Mouse (Mus musculus): ENCODE data around the gene Mettl27. TPM values are rescaled to one million over a fixed set of nuclear protein-coding genes. Genes with fewer than 3 reads are reported as not detected.

Gene Mettl27
- 10.4 TPM for polyA plus RNA-seq (2014; fragmentation: Illumina TruSeq; extraction: RNeasy Lipid Tissue Mini Kit (QIAGEN cat#74804))

DNA sequence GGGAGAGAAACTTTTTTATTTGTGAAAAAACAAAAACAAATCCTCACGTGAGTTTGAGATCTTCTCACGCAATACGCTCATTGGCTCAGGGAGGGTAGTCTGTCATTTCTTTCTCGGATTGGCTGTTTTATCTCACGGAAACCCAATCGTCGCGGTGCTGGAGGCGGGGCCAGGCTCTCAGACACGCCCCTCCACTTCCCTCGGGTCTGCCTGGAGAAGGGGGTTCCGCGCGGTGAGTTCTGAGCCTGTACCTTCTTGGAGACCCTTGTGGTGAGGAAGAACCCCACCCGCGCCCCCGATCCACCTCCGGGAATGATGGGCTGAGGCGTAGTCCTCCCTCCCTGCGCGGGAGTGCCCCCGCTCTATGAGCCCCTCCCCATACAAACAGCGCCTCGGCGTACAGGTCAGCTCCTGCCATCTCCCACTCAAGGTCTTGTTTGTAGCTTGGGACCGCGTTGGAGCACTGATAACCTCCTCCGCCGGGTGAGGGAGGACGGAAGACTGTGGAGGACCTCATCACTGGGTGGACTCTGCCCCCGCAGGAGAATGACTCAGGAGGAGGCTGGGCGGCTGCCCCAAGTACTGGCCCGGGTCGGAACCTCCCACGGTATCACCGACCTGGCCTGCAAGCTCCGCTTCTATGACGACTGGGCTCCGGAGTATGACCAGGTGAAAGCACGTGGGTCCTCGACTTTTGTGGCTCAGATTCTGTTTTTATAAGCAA is at the start of gene Mettl27:
TSS of gene Mettl27 (plus strand) at position 190 of the 724 bp plus-strand sequence.

DNA sequence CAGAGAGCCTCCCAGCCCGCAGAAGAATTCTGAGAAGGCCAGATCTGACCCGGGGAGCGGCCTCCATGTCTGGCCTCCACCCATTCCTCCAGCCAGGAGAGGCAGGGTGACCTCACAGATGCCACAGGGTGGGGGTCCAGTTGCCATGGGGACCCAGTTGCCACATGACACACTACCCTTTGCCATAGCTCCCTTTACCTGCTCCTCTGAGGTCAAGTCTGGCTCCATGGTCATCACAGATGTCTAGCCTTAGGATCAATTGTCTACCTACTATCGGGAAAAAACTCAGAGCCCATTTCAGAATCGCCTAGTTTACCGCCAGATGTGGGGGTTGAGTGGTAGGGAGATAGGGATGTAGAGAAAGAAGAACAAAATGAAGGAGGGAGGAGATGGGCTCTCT is 25.5 kb upstream of the Mettl27 start, which contains the start of gene Tmem270:
TSS of gene Tmem270 (minus strand) at position 101 of the 400 bp plus-strand sequence.

DNA sequence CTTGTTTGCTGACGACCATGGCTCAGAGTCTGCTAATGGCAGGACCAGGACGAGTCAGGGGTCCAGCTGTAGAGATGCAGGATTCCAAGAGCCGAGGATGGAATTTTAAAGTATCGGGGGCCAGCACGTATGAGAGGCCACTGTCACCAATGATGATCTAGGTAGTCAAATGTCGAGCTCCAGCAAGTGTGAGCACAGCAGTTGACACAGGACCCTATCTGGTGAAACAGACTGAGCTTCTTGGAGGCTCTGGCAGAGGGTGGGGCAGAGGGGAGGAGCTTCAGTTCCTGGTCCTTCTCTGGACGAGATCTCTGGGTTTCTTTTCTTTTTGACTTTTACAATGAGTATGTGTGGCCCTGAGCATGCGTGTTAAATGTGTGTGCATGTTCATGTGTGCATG is 16.9 kb upstream of the Mettl27 start, which contains the start of gene Cldn13:
TSS of gene Cldn13 (minus strand) at position 216 of the 400 bp plus-strand sequence.

DNA sequence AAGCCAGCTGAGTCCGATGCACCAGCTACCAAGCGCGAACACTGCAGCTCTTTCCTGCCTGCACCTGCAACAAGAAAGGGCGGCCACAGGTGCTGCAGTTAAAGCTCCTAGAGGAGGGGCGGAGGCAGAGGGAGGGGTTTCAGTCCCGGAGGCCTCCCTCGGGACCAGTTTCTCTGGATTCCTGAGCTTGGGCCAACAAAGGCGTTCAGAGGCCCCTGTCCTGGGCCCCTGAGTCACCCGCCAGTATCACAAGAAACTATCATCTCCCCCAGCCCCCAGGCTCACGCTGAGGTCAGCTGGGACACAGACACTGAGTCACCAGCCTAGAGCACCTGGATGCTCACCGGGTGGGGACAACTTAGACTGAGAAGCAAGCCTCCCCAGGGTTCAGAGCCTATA is 14.7 kb downstream of the Mettl27 start, which contains the start of gene Cldn4:
TSS of gene Cldn4 (minus strand) at position 78 of the 399 bp plus-strand sequence.

DNA sequence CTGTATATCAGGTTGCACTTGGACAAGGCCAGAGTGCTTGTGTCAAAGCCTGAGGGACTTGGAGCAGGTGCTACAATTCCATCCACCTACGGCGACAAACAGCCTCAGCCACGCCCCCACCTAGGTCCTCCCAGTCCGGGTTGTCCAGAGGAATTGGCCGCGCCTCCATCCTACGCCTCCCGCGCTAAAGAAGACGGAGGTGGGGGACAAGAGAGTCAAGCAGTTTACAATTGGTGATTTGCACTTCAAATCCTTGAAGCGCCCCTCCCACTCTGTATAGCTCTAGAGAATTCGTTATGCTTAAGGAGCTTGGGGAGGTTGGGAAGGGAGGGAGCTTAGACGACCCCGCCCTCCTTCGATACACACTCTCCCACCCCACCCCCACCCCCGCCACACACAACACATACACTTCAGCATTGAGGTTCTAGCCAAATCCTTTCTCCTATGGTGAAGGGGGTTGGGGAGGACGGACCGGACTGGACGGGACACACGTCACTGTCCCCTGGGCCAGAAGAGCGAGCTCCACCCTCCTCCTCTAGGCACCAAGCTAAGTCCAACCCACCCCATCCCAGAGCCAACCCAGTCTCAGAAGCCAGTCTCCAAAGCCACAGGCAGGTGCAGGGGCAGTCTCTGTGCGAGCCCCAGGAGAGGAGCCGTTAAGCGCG is 53.6 kb downstream of the Mettl27 start, which contains the start of gene Cldn3:
TSS of gene Cldn3 (plus strand) at position 582 of the 665 bp plus-strand sequence.

Other genes with a start within 250 kb of the Mettl27 start
- 0.34 TPM for gene Limk1, start 243.8 kb upstream of the Mettl27 start, polyA plus RNA-seq (2014; fragmentation: Illumina TruSeq; extraction: RNeasy Lipid Tissue Mini Kit (QIAGEN cat#74804))
- gene Eln, start 185.0 kb upstream of the Mettl27 start, polyA plus RNA-seq (2014; fragmentation: Illumina TruSeq; extraction: RNeasy Lipid Tissue Mini Kit (QIAGEN cat#74804)): 3.2 TPM
- not detected for gene Tmem270, start 25.6 kb upstream of the Mettl27 start, polyA plus RNA-seq (2014; fragmentation: Illumina TruSeq; extraction: RNeasy Lipid Tissue Mini Kit (QIAGEN cat#74804))
- gene Cldn13, start 16.8 kb upstream of the Mettl27 start, polyA plus RNA-seq (2014; fragmentation: Illumina TruSeq; extraction: RNeasy Lipid Tissue Mini Kit (QIAGEN cat#74804)): not detected
- not detected for gene Cldn4, start 14.6 kb downstream of the Mettl27 start, polyA plus RNA-seq (2014; fragmentation: Illumina TruSeq; extraction: RNeasy Lipid Tissue Mini Kit (QIAGEN cat#74804))
- not detected for gene Cldn3, start 53.8 kb downstream of the Mettl27 start, polyA plus RNA-seq (2014; fragmentation: Illumina TruSeq; extraction: RNeasy Lipid Tissue Mini Kit (QIAGEN cat#74804))
- 2.2 TPM for gene Abhd11, start 76.8 kb downstream of the Mettl27 start, polyA plus RNA-seq (2014; fragmentation: Illumina TruSeq; extraction: RNeasy Lipid Tissue Mini Kit (QIAGEN cat#74804))
- gene Stx1a, start 91.1 kb downstream of the Mettl27 start, polyA plus RNA-seq (2014; fragmentation: Illumina TruSeq; extraction: RNeasy Lipid Tissue Mini Kit (QIAGEN cat#74804)): not detected
- 8.9 TPM for gene Dnajc30, start 131.8 kb downstream of the Mettl27 start, polyA plus RNA-seq (2014; fragmentation: Illumina TruSeq; extraction: RNeasy Lipid Tissue Mini Kit (QIAGEN cat#74804))
- gene Bud23, start 132.6 kb downstream of the Mettl27 start, polyA plus RNA-seq (2014; fragmentation: Illumina TruSeq; extraction: RNeasy Lipid Tissue Mini Kit (QIAGEN cat#74804)): 10.2 TPM
- gene Vps37d, start 145.9 kb downstream of the Mettl27 start, polyA plus RNA-seq (2014; fragmentation: Illumina TruSeq; extraction: RNeasy Lipid Tissue Mini Kit (QIAGEN cat#74804)): 0.31 TPM
- gene Mlxipl, start 157.5 kb downstream of the Mettl27 start, polyA plus RNA-seq (2014; fragmentation: Illumina TruSeq; extraction: RNeasy Lipid Tissue Mini Kit (QIAGEN cat#74804)): 0.60 TPM
- 8.5 TPM for gene Tbl2, start 217.3 kb downstream of the Mettl27 start, polyA plus RNA-seq (2014; fragmentation: Illumina TruSeq; extraction: RNeasy Lipid Tissue Mini Kit (QIAGEN cat#74804))
- gene Bcl7b, start 235.9 kb downstream of the Mettl27 start, polyA plus RNA-seq (2014; fragmentation: Illumina TruSeq; extraction: RNeasy Lipid Tissue Mini Kit (QIAGEN cat#74804)): 11.5 TPM

Measured in ovary, adult 10 weeks (tissue).